Mouse (Mus musculus) limb, embryonic 15.5 days (tissue): ENCODE results near the gene Chrdl1. TPM values are rescaled to one million over a fixed set of nuclear protein-coding genes. Genes with fewer than 3 reads are reported as not detected.

Source experiments
- ATAC-seq: fragments of 200-750 bp; cut with Nextera tagmentation; 2 replicates; pipeline ENCODE4 v1.8.0; 2017; ENCODE audit warnings: low read depth, moderate TSS enrichment; ENCODE audit not compliant: insufficient number of reproducible peaks, low FRiP score, low TSS enrichment
- H3K27ac ChIP-seq: fragments of 300-500 bp; sonication (generic); 2 replicates; pipeline ENCODE4 v1.5.1; 2015; ENCODE audit warnings: moderate library complexity, mild to moderate bottlenecking, inconsistent platforms
- H3K27me3 ChIP-seq: fragments of 300-500 bp; sonication (generic); 2 replicates; pipeline ENCODE4 v1.6.1; 2015; ENCODE audit warnings: inconsistent platforms
- H3K36me3 ChIP-seq: fragments of 300-500 bp; sonication (generic); 2 replicates; pipeline ENCODE4 v1.6.1; 2015; ENCODE audit warnings: inconsistent platforms
- H3K4me1 ChIP-seq: fragments of 300-500 bp; sonication (generic); 2 replicates; pipeline ENCODE4 v1.6.1; 2015; ENCODE audit warnings: inconsistent platforms
- H3K4me2 ChIP-seq: fragments of 300-500 bp; sonication (generic); 2 replicates; pipeline ENCODE4 v1.6.1; 2015; ENCODE audit warnings: mild to moderate bottlenecking, inconsistent platforms
- H3K4me3 ChIP-seq: fragments of 300-500 bp; sonication (generic); 2 replicates; pipeline ENCODE4 v1.5.1; 2015; ENCODE audit warnings: mild to moderate bottlenecking, inconsistent platforms
- H3K9ac ChIP-seq: fragments of 300-500 bp; sonication (generic); 2 replicates; pipeline ENCODE4 v1.6.1; 2015; ENCODE audit warnings: inconsistent platforms
- H3K9me3 ChIP-seq: fragments of 300-500 bp; sonication (generic); 2 replicates; pipeline ENCODE4 v1.6.1; 2016; ENCODE audit warnings: inconsistent platforms
- WGBS: fragments of 180-500 bp; shearing (Covaris S2); methylation state at CpG from one replicate; pipeline ENCODE4 v1.1.7; 2015; 5-methylcytosine and 5-hydroxymethylcytosine counted together
- polyA plus RNA-seq: library from polyadenylated mRNA; unstranded; fragments of >200 nt; fragmentation: Nextera tagmentation; extraction: Ambion mirVana; gene quantifications from 2 replicates; pipeline ENCODE4 v1.2.1, GENCODE M21; 2015

Chrdl1 gene
- 9.7 and 10.7 TPM in 2 replicates for polyA plus RNA-seq

DNA sequence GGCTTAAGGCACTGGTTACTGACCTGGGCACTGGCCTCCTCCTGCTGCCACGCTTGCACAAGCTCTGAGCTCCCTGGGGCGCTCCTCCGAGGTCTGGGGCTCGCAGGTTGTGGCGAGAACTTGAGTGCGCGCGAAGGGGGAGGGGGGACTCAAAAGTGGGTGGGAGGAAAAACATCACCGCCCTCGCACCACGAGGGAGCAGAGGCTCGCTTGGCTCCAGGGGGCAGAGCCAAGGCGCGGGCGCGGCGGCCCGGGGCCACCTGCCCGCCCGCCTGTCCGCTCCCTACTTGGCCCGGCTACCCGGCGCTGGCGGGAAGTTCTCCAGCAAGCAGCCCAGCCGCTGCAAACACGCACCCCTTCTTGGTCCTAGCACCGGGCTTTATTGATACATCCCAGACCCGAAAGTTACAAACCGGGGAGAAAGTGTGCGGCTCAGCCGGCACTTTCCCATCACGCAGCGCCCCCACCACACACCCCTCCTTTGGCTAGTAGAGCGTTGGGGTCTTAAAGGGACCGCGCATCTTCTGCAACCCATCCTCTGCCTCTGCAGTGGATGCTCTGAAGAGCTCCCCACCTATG, at the start of gene Chrdl1:
TSS of gene Chrdl1 (minus strand) at position 472 of the 579 bp plus-strand sequence.
- H3K4me1 ChIP-seq = no peaks in the 10 kb centered on the region
- H3K9ac ChIP-seq = 0 out of 2 replicates have a peak within 1 kb of the TSS, but pooled peaks have one; percentile 7
- H3K36me3 ChIP-seq = no peaks in the 10 kb centered on the region
- H3K4me2 ChIP-seq = peak within 1 kb of the TSS; percentile 59
- peaks cover 38% of the 10 kb centered on the region for H3K27me3 ChIP-seq
- H3K27ac ChIP-seq = no peak within 1 kb of the TSS
- H3K4me3 ChIP-seq = peak within 1 kb of the TSS; percentile 44
- no peak for ATAC-seq
- WGBS = 28% methylated on average over 26 of the region's 37 CpGs
- no peaks in the 10 kb centered on the region for H3K9me3 ChIP-seq

DNA sequence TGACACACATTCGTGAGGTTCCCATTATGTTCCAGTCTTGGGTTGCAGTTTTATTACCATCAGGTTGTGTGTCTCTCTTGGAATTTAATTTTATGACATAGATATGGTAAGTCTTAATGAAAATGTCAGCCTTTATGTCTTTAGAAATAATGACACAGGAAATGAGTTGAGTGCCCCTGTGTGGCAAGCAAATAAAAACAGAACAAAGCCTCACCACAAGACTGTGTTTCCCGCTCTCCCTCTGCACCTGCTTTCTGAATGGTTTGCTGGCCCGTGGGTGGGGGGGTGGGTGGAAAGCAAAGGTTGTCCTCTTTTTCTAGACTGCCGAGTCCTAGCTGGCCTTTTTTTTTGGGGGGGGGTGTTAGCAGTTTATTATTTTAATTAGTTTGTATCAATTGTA, 48.6 kb upstream of the Chrdl1 start:
- Histone ChIP-seq H3K36me3 (no peaks in the 10 kb centered on the region), H3K27me3 (peaks cover 13% of the 10 kb centered on the region; the same call in 1 of the 2 replicates), H3K9me3 (no peaks in the 10 kb centered on the region), H3K9ac (no peak overlapping the region), H3K4me3 (no peak overlapping the region), H3K27ac (no peak overlapping the region), H3K4me2 (no peak overlapping the region), H3K4me1 (no peaks in the 10 kb centered on the region)
- no peak for ATAC-seq
- WGBS = 43% methylated on average over 4 of the region's 4 CpGs

DNA sequence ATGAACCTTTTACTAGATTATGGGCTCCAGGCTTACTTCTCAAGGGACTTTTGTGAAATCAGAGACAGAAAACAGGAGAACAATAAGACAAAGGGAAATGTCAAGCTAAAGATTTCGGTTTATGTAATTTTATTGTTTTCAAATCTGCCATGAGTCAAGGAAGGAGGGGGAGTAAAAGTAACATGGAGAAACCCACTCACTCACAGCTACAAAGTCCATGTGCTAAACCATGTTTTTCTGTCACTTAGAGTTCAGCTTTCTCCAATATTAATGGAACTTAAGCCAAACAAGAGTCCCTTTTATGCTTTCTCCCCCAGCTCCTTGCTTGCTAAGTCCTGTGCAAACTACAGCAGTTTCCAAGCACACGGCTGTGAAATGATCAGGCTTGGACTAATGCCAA, 10.5 kb upstream of the Chrdl1 start:
- Histone ChIP-seq H3K4me1 (no peaks in the 10 kb centered on the region), H3K27me3 (no peaks in the 10 kb centered on the region), H3K36me3 (no peaks in the 10 kb centered on the region), H3K4me2 (no peak overlapping the region), H3K4me3 (no peak overlapping the region), H3K9me3 (no peaks in the 10 kb centered on the region), H3K27ac (no peak overlapping the region), H3K9ac (no peak overlapping the region)
- no peak for ATAC-seq
- WGBS = 46% methylated on average over 2 of the region's 2 CpGs

DNA sequence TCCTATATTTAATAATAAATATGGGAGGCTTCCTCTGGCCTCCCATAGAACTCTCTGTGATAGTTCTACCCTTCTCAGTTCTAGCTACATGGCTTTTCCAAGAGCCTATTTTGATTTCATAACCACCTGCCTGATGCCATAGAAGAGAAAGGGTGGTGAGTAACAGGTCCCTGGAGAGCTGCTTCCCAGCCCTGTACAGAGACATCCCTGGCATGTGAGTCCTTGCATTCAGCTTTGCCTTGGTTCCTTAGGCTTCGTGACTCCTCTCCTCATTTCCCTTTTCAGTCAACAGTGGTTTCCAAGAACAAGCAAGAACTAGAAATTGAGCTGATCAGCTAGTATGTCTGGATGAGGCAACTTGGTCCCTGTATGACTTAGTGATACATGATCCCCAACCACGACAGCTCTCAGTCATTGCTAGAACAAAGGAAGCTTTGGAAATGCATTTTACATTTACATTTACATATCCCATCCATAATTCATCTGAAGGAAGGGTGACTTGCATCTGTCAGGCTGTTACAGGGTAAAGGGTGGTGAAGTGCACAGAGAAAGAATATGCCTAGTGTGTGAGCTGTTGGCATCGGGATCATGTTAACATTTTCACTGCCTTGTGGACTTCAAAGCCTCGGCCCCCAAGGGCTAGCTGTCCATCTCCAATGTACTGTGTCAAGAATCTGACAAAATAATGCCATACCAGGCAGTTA, 27.7 kb downstream of the Chrdl1 start:
- no peak for ATAC-seq
- H3K27me3 ChIP-seq = no peaks in the 10 kb centered on the region; the same call in 1 of the 2 replicates
- 75% methylated on average over 4 of the region's 4 CpGs for WGBS
- no peaks in the 10 kb centered on the region for H3K9me3 ChIP-seq
- no peak overlapping the region for H3K4me2 ChIP-seq
- H3K4me1 ChIP-seq = no peaks in the 10 kb centered on the region
- no peak overlapping the region for H3K27ac ChIP-seq
- H3K4me3 ChIP-seq = no peak overlapping the region
- no peaks in the 10 kb centered on the region for H3K36me3 ChIP-seq
- H3K9ac ChIP-seq = no peak overlapping the region

DNA sequence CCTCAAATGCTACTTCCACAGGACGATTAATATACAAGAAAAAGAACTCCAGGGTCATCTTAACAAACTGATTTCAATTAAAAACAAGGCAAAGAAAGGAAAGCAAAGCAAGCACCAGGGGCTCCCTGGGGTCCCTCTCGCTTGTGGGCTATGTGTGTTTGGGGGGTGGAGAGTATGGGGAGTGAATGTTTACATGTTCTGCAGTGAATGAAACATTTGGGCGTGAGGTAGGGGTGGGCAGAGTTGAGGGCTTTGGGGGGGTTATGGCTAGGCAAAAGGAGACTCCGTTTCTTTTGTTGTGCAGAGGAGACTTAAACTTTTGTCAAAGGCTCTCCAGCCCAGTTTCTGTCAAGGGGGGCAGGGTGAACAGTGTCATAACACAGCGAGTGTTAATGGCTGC, 46.8 kb downstream of the Chrdl1 start:
- Histone ChIP-seq H3K4me3 (no peak overlapping the region), H3K9me3 (no peaks in the 10 kb centered on the region), H3K36me3 (no peaks in the 10 kb centered on the region), H3K9ac (no peak overlapping the region), H3K27ac (no peak overlapping the region), H3K4me2 (no peak overlapping the region), H3K4me1 (no peaks in the 10 kb centered on the region), H3K27me3 (peaks cover 28% of the 10 kb centered on the region)
- WGBS = 36% methylated on average over 5 of the region's 5 CpGs
- ATAC-seq = no peak

DNA sequence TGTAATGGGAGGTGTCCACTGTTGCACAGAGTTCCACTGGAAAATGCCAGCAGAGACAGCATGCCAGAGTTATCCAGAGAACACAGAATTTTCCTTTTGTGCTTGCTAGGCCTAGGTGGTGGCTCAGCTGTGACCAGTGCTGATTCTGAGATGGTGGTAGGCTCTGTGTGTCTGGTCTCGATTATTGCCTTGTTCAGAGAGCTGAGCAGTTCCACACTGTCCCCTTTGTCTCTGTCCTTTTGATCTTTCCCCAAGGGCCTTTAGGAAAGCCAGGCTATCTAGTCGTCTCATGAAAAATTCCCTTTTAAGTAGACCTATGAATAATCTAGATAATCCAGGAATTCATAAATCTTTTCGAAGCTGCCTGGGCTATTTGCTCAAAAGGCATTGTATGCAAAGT, 47.3 kb downstream of the Chrdl1 start:
- no peak overlapping the region for H3K9ac ChIP-seq
- no peaks in the 10 kb centered on the region for H3K4me1 ChIP-seq
- H3K9me3 ChIP-seq = no peaks in the 10 kb centered on the region
- H3K4me2 ChIP-seq = no peak overlapping the region
- no peaks in the 10 kb centered on the region for H3K36me3 ChIP-seq
- WGBS = 50% methylated on average over 3 of the region's 3 CpGs
- H3K27me3 ChIP-seq = peaks cover 28% of the 10 kb centered on the region
- H3K4me3 ChIP-seq = no peak overlapping the region
- no peak overlapping the region for H3K27ac ChIP-seq
- ATAC-seq = no peak

DNA sequence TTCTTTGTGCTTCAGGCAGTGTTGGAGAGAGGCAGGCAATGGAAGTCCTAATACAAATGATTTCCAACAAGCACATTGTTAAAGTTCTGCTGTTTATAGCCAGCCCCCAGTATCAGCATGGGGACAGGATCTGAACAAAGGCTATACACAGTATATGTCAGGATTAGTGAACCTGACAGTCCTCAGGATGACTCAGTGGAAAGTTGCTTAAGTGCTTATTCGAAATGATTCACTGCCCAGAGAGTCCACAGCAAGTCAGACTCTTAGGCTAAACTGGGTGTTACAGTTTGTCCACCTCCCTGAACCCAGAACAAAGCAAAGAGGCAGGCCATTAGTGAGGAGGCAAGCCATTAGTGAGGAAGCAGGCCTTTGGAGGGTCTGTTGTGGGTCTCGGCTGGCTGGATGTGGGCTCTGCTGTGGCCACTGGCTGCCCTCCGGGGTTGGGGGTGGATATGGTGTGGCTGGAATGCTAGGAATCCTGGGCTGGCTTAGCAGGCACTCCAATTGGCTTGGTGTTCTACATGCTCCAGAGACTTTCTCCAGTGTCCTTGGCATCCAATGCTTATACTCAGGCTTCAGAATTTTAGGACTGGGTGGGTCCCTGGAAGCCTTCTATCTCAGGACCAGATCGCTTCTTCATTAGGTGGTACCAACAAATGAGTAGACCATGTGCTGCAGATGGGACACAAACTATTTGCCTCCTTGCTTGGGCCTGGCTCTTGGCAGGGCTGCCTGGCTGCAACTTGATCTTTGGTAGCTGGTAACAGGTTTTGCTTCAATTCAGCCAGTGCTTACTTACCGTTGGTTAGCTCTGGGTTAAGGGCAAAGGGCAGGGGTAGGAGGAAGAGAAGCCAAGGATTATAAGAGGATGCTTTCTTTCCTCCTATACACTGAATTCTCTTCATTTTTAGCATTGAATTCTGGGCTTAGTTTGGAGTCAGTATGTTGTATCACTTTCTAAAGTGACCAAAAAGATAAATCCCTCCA, 49.3 kb downstream of the Chrdl1 start:
- ATAC-seq = no peak
- WGBS = 38% methylated on average over 5 of the region's 5 CpGs
- peaks cover 28% of the 10 kb centered on the region for H3K27me3 ChIP-seq
- H3K4me3 ChIP-seq = no peak overlapping the region
- H3K4me1 ChIP-seq = no peaks in the 10 kb centered on the region
- H3K4me2 ChIP-seq = no peak overlapping the region
- H3K27ac ChIP-seq = no peak overlapping the region
- H3K36me3 ChIP-seq = no peaks in the 10 kb centered on the region
- H3K9me3 ChIP-seq = no peaks in the 10 kb centered on the region
- H3K9ac ChIP-seq = no peak overlapping the region

DNA sequence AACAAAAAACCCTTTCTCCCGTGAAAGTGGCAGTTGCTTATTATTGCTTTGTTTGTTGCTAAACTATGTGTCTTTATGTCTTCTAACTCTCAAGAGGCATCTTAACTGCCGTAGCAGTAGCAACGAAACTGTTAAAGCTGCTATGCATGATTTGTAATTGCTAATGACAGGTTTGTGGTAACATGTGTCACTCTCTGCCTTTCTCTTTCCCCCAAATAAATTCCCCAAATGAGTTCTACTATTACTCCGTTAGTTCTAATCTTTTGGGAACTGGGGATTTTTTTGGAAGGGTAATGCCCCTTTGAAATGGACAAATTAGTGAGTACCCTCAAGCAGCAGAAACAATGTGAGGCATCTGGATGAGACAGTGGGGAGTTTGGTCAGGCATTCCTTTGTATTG, 55.9 kb downstream of the Chrdl1 start:
- 49% methylated on average over 4 of the region's 4 CpGs for WGBS
- Histone ChIP-seq H3K27me3 (0 out of 2 replicates have a peak, but pooled peaks cover 7% of the 10 kb centered on the region), H3K9me3 (no peaks in the 10 kb centered on the region), H3K36me3 (no peaks in the 10 kb centered on the region), H3K4me3 (no peak overlapping the region), H3K4me1 (no peaks in the 10 kb centered on the region), H3K9ac (no peak overlapping the region), H3K4me2 (no peak overlapping the region), H3K27ac (no peak overlapping the region)
- no peak for ATAC-seq

DNA sequence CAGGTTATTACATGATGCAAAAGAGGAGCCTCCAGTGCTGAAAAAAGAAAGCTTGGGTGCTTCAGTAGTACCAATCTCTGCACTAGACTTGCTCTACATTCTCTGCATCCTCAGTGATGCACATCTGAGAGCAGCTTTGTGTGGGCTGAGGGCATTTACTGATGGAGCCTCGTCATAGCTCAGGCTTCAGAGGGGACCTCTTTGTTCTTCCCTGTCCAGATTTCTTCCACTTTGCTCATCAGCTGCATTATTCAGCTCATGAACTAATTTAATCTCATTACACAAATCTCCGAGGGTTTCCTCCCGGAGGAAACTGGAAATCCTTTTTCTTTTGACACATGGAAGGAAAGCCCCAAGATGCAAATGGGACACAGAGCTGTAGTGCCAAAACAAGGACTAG, 56.5 kb downstream of the Chrdl1 start:
- Histone ChIP-seq H3K9ac (no peak overlapping the region), H3K4me2 (no peak overlapping the region), H3K4me1 (no peaks in the 10 kb centered on the region), H3K36me3 (no peaks in the 10 kb centered on the region), H3K9me3 (no peaks in the 10 kb centered on the region), H3K27me3 (0 out of 2 replicates have a peak, but pooled peaks cover 4% of the 10 kb centered on the region), H3K4me3 (no peak overlapping the region), H3K27ac (no peak overlapping the region)
- 68% methylated on average over 3 of the region's 3 CpGs for WGBS
- ATAC-seq = no peak

DNA sequence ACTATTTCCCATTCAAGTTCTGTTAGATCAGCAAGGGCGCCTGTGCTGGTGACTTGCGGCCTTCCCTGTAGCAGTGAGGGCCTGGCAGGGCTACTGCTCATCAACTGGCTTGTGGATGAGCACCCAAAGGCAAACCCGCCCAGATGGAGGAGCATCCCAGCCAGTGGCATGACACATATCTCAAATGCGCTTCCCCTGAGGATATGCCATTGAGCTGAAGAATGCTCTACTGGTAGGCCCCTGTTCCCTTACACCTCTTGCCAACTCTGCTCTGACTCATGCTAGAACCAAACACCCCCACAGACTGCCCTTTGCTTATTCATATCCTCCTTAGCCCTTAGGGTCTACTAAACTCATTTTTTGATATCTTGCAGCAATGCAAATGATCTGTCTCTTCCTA, 57.4 kb downstream of the Chrdl1 start:
- Histone ChIP-seq H3K27me3 (0 out of 2 replicates have a peak, but pooled peaks cover 4% of the 10 kb centered on the region), H3K4me2 (no peak overlapping the region), H3K9me3 (no peaks in the 10 kb centered on the region), H3K9ac (no peak overlapping the region), H3K27ac (no peak overlapping the region), H3K4me3 (no peak overlapping the region), H3K36me3 (no peaks in the 10 kb centered on the region), H3K4me1 (no peaks in the 10 kb centered on the region)
- no peak for ATAC-seq
- 91% methylated on average over 4 of the region's 4 CpGs for WGBS

DNA sequence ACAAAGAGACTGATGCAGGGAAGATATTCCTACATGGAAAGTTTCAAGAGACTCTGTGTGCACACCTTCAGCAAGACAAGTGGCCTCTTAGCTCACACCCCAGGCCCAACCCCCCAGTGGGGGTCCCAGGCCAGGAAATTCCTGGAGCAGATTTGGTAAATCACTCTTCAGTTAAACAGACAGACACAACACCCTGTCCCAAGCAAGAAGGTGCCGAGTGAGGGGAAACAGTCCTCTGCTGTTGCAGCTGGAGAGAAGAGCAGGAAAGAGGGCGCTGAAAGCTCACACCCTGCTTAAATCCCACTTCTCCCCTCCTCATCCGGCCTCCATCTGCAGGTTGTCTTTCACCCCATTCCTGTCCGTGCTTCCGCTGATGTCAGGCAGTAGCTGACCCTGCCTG, 58.2 kb downstream of the Chrdl1 start:
- Histone ChIP-seq H3K27me3 (0 out of 2 replicates have a peak, but pooled peaks cover 6% of the 10 kb centered on the region), H3K4me2 (no peak overlapping the region), H3K9ac (no peak overlapping the region), H3K36me3 (no peaks in the 10 kb centered on the region), H3K4me1 (no peaks in the 10 kb centered on the region), H3K27ac (no peak overlapping the region), H3K9me3 (no peaks in the 10 kb centered on the region), H3K4me3 (no peak overlapping the region)
- WGBS = 55% methylated on average over 5 of the region's 5 CpGs
- ATAC-seq = no peak

DNA sequence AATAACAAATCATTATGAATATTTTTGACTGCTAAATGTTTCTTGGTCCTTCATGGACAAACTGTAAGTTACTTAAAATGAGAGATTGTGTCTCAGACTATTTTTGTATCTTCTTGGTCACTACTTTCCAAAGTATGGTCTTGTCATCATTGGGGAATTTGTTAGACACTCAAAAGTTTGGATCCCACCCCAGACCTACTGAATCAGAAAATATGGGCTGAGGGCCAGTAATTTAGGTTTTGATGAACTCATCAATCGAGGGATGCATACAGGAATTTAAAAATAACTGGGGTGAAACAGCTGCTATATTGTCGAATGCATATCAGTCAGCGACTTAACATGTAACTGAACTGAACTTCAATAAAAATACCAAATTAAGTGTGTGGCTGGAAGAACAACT, 80.9 kb downstream of the Chrdl1 start:
- no peak overlapping the region for H3K4me2 ChIP-seq
- no peak for ATAC-seq
- no peak overlapping the region for H3K4me3 ChIP-seq
- H3K4me1 ChIP-seq = no peaks in the 10 kb centered on the region
- H3K36me3 ChIP-seq = no peaks in the 10 kb centered on the region
- WGBS = 72% methylated on average over 3 of the region's 3 CpGs
- H3K27me3 ChIP-seq = no peaks in the 10 kb centered on the region
- H3K9me3 ChIP-seq = no peaks in the 10 kb centered on the region
- no peak overlapping the region for H3K9ac ChIP-seq
- H3K27ac ChIP-seq = no peak overlapping the region
